Mouse (Mus musculus): ENCODE results near the gene Tm6sf2. TPM values are rescaled to one million over a fixed set of nuclear protein-coding genes. Genes with fewer than 3 reads are reported as not detected.
A peak's percentile ranks its signal among the peaks of the same experiment; 100 is the strongest.

The Tm6sf2 gene
- polyA plus RNA-seq, 1 experiment from 2014 or later = 0.34 TPM

DNA sequence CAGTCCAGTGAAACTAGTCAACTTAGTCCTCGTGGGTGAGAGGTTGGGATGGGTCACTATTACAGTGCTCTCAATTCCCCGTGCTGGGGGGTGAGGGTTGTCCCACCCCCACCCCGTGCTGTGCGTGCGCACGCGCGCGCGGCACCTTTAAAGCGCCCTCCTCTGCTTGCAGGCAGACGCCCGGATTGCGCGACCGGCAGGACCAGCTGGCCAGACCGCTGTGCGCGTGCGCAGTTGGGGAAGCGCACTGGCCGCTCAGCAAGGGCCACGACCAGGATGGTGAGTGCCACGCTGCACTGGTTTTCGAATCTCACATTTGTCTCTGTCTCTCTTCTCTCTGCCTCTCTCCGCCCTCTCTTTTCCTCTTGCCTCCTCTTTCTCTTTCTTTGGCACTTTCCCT is 10.6 kb downstream of the Tm6sf2 start, which contains the start of gene Hapln4:
Hapln4 (plus strand) TSS at position 173 of the 400 bp plus-strand sequence.
- ATAC-seq (replicated peaks; ENCODE audit: insufficient number of reproducible peaks, low FRiP score, low TSS enrichment, low read depth) = no peak

GRCm38 (mm10) chr8:70084191-70085065 is 11.7 kb downstream of the Tm6sf2 start:
- Histone ChIP-seq H3K4me1 (ENCODE audit: control insufficient read depth, insufficient read depth, low read length) (peaks cover 8% of the 10 kb centered on the region; the same call in 1 of the 2 replicates), H3K9me3 (replicated peaks; ENCODE audit: control insufficient read depth, low read length) (no peaks in the 10 kb centered on the region), H3K4me3 (ENCODE audit: low read depth, low read length) (peak overlapping the region; percentile 32), H3K4me2 (ENCODE audit: low read depth, low read length) (peak overlapping the region; percentile 56), H3K27me3 (ENCODE audit: control insufficient read depth, insufficient read depth, low read length) (peaks cover 73% of the 10 kb centered on the region), H3K27ac (replicated peaks; ENCODE audit: low read depth, low read length) (no peak overlapping the region), H3K9ac (replicated peaks; ENCODE audit: low read length) (peak overlapping the region; percentile 41), H3K36me3 (replicated peaks; ENCODE audit: control insufficient read depth, insufficient read depth, low read depth, low read length) (no peaks in the 10 kb centered on the region)
- WGBS = 1% methylated on average over 71 of the region's 71 CpGs
- peak; percentile 33 for DNase-seq (ENCODE audit: low spot score)
- no peak; the same call in 1 of the 2 replicates for ATAC-seq (replicated peaks; ENCODE audit: insufficient number of reproducible peaks, low FRiP score, low TSS enrichment, low read depth)

More for the DNA sequence above, 10.6 kb downstream of the Tm6sf2 start, which contains the start of gene Hapln4:
- Histone ChIP-seq H3K4me2 (ENCODE audit: low read depth, low read length) (peak within 1 kb of the TSS; percentile 56), H3K4me1 (ENCODE audit: control insufficient read depth, insufficient read depth, low read length) (peaks cover 8% of the 10 kb centered on the region; the same call in 1 of the 2 replicates), H3K4me3 (ENCODE audit: low read depth, low read length) (peak within 1 kb of the TSS; percentile 32), H3K36me3 (replicated peaks; ENCODE audit: control insufficient read depth, insufficient read depth, low read depth, low read length) (no peaks in the 10 kb centered on the region), H3K9me3 (replicated peaks; ENCODE audit: control insufficient read depth, low read length) (no peaks in the 10 kb centered on the region), H3K9ac (replicated peaks; ENCODE audit: low read length) (peak within 1 kb of the TSS; percentile 41), H3K27me3 (ENCODE audit: control insufficient read depth, insufficient read depth, low read length) (peaks cover 61% of the 10 kb centered on the region), H3K27ac (replicated peaks; ENCODE audit: low read depth, low read length) (no peak within 1 kb of the TSS)
- DNase-seq (ENCODE audit: low spot score) = peak; percentile 68
- WGBS = under 1% methylated on average over 25 of the region's 26 CpGs

GRCm38 (mm10) chr8:70086151-70086550 is 13.4 kb downstream of the Tm6sf2 start:
- 43% methylated on average over 1 of the region's 1 CpGs for WGBS
- Histone ChIP-seq H3K9me3 (replicated peaks; ENCODE audit: control insufficient read depth, low read length) (no peaks in the 10 kb centered on the region), H3K36me3 (replicated peaks; ENCODE audit: control insufficient read depth, insufficient read depth, low read depth, low read length) (no peaks in the 10 kb centered on the region), H3K4me3 (ENCODE audit: low read depth, low read length) (no peak overlapping the region), H3K27ac (replicated peaks; ENCODE audit: low read depth, low read length) (no peak overlapping the region), H3K9ac (replicated peaks; ENCODE audit: low read length) (no peak overlapping the region), H3K4me2 (ENCODE audit: low read depth, low read length) (no peak overlapping the region), H3K4me1 (ENCODE audit: control insufficient read depth, insufficient read depth, low read length) (peaks cover 8% of the 10 kb centered on the region; the same call in 1 of the 2 replicates), H3K27me3 (ENCODE audit: control insufficient read depth, insufficient read depth, low read length) (peaks cover 79% of the 10 kb centered on the region)
- ATAC-seq (replicated peaks; ENCODE audit: insufficient number of reproducible peaks, low FRiP score, low TSS enrichment, low read depth) (no peak), DNase-seq (ENCODE audit: low spot score) (no peak)

GRCm38 (mm10) chr8:70087237-70087636 is 14.5 kb downstream of the Tm6sf2 start:
- no peaks in the 10 kb centered on the region for H3K36me3 ChIP-seq (replicated peaks; ENCODE audit: control insufficient read depth, insufficient read depth, low read depth, low read length)
- no peaks in the 10 kb centered on the region for H3K9me3 ChIP-seq (replicated peaks; ENCODE audit: control insufficient read depth, low read length)
- ATAC-seq (replicated peaks; ENCODE audit: insufficient number of reproducible peaks, low FRiP score, low TSS enrichment, low read depth) (no peak), DNase-seq (ENCODE audit: low spot score) (no peak)
- no peak overlapping the region for H3K27ac ChIP-seq (replicated peaks; ENCODE audit: low read depth, low read length)
- H3K4me3 ChIP-seq (ENCODE audit: low read depth, low read length) = no peak overlapping the region
- no peak overlapping the region for H3K4me2 ChIP-seq (ENCODE audit: low read depth, low read length)
- WGBS = 3% methylated on average over 7 of the region's 7 CpGs
- peaks cover 76% of the 10 kb centered on the region for H3K27me3 ChIP-seq (ENCODE audit: control insufficient read depth, insufficient read depth, low read length)
- H3K9ac ChIP-seq (replicated peaks; ENCODE audit: low read length) = no peak overlapping the region
- peaks cover 8% of the 10 kb centered on the region; the same call in 1 of the 2 replicates for H3K4me1 ChIP-seq (ENCODE audit: control insufficient read depth, insufficient read depth, low read length)

DNA sequence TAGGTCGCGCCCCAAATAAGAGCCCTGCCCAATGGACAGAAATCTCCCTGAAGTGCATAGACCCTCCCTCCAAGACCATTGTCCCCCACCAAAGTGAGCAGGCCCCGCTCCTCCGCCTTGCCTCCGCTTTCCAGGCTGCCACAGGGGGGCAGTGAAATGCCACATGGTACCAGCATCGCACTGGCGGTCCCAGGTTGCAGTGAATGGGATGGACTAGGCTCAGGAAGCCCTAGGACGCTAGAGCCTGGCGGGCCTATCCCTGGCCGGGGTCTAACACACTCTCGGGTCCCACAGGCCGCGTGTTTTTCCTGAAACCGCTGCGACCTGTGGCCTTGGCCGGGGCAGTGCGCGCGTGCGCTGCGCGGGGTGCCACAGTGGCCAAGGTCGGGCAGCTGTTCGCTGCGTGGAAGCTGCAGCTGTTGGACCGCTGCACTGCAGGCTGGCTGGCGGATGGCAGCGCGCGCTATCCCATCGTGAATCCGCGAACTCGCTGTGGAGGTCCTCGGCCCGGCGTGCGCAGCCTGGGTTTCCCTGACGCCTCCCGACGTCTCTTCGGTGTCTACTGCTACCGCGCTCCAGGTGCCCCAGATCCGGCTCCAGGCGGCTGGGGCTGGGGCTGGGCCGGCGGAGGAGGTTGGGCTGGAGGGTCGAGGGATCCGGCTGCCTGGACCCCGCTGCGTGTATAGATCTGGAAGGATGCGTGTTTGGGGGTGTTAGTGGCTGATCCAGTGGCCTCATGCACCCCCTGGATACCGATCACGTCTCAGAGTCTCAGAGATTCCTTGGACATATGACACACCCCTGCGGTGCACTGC is 15.3 kb downstream of the Tm6sf2 start:
- Histone ChIP-seq H3K27ac (replicated peaks; ENCODE audit: low read depth, low read length) (no peak overlapping the region), H3K4me3 (ENCODE audit: low read depth, low read length) (peak overlapping the region; percentile 34), H3K36me3 (replicated peaks; ENCODE audit: control insufficient read depth, insufficient read depth, low read depth, low read length) (no peaks in the 10 kb centered on the region), H3K4me1 (ENCODE audit: control insufficient read depth, insufficient read depth, low read length) (peaks cover 8% of the 10 kb centered on the region; the same call in 1 of the 2 replicates), H3K27me3 (ENCODE audit: control insufficient read depth, insufficient read depth, low read length) (peaks cover 69% of the 10 kb centered on the region), H3K9me3 (replicated peaks; ENCODE audit: control insufficient read depth, low read length) (no peaks in the 10 kb centered on the region), H3K9ac (replicated peaks; ENCODE audit: low read length) (peak overlapping the region; percentile 41), H3K4me2 (ENCODE audit: low read depth, low read length) (peak overlapping the region; percentile 73)
- WGBS = 4% methylated on average over 56 of the region's 56 CpGs
- peak; percentile 79 for DNase-seq (ENCODE audit: low spot score)
- peak; percentile 84 for ATAC-seq (replicated peaks; ENCODE audit: insufficient number of reproducible peaks, low FRiP score, low TSS enrichment, low read depth)

DNA sequence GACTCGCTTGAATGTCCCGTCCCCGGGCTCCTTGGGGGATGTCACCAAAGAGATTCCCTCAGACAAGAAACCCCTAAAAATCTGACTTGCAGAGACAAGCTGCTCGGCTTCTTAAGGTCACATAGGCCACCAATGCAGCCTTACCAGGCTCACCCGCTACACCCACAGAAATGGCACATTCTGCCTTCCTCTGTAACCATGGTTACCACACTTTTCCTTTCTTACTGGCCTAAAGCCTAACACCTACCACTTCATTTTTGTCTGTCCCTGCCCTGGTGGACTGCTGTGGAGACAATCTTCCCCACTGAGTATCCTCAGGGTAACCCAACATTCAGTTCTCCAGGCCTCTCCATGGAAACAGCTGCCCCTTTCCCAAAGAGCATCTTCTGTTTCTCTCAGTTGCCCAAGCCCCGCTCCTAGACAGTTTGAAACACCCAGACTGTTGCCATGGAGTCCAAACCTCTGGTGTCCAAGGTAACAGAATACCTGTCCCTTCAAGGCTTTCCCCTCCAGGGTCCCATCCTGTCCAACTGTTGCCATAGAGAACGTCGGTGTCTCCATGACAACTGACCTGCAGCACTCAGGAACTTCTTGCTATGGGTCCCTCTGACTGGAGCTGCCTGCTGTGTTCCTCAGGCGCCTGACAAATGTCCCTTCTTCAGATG is 16.7 kb downstream of the Tm6sf2 start:
- Histone ChIP-seq H3K4me2 (ENCODE audit: low read depth, low read length) (no peak overlapping the region), H3K9ac (replicated peaks; ENCODE audit: low read length) (no peak overlapping the region), H3K4me1 (ENCODE audit: control insufficient read depth, insufficient read depth, low read length) (0 out of 2 replicates have a peak, but pooled peaks cover 4% of the 10 kb centered on the region), H3K27me3 (ENCODE audit: control insufficient read depth, insufficient read depth, low read length) (peaks cover 55% of the 10 kb centered on the region), H3K9me3 (replicated peaks; ENCODE audit: control insufficient read depth, low read length) (no peaks in the 10 kb centered on the region), H3K4me3 (ENCODE audit: low read depth, low read length) (no peak overlapping the region), H3K27ac (replicated peaks; ENCODE audit: low read depth, low read length) (no peak overlapping the region), H3K36me3 (replicated peaks; ENCODE audit: control insufficient read depth, insufficient read depth, low read depth, low read length) (no peaks in the 10 kb centered on the region)
- DNase-seq (ENCODE audit: low spot score) = no peak
- no peak for ATAC-seq (replicated peaks; ENCODE audit: insufficient number of reproducible peaks, low FRiP score, low TSS enrichment, low read depth)
- WGBS = 57% methylated on average over 9 of the region's 9 CpGs

DNA sequence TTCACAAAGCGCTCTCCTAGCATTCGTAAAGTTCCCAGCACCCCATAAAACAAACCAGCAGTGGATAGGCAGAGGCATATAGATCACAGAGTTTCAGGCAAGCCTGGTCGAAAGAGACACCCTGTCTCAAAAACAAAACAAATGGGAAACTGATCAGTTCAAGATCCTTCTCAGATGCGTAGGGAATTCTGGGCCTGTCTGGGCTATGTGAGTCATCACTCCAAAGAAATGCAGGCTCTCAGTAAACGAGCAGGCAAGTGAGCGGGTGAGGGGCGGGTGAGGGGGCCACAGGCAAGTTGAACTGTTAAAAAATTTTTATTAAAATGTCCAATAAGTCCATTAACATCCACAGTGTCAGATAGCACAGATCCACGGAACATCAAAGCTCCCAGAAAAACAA is 20.1 kb downstream of the Tm6sf2 start:
- Histone ChIP-seq H3K9ac (replicated peaks; ENCODE audit: low read length) (no peak overlapping the region), H3K27me3 (ENCODE audit: control insufficient read depth, insufficient read depth, low read length) (peaks cover 22% of the 10 kb centered on the region), H3K36me3 (replicated peaks; ENCODE audit: control insufficient read depth, insufficient read depth, low read depth, low read length) (no peaks in the 10 kb centered on the region), H3K4me3 (ENCODE audit: low read depth, low read length) (no peak overlapping the region), H3K27ac (replicated peaks; ENCODE audit: low read depth, low read length) (no peak overlapping the region), H3K4me1 (ENCODE audit: control insufficient read depth, insufficient read depth, low read length) (0 out of 2 replicates have a peak, but pooled peaks cover 4% of the 10 kb centered on the region), H3K9me3 (replicated peaks; ENCODE audit: control insufficient read depth, low read length) (no peaks in the 10 kb centered on the region; the same call in 1 of the 2 replicates), H3K4me2 (ENCODE audit: low read depth, low read length) (no peak overlapping the region)
- no peak for ATAC-seq (replicated peaks; ENCODE audit: insufficient number of reproducible peaks, low FRiP score, low TSS enrichment, low read depth)
- WGBS = 57% methylated on average over 8 of the region's 8 CpGs
- DNase-seq (ENCODE audit: low spot score) = no peak
